Mouse (Mus musculus): Measurements from ENCODE around the gene Nek7. TPM values are rescaled to one million over a fixed set of nuclear protein-coding genes. Genes with fewer than 3 reads are reported as not detected.

Nek7 gene
- total and polyA plus RNA-seq, 3 experiments = 29.1 to 75.1 (median 63.7) TPM

- peak overlapping the region; percentile 90 for H3K4me2 ChIP-seq (ENCODE audit: insufficient read depth, low read depth, poor library complexity, severe bottlenecking)
- H3K27me3 ChIP-seq (replicated peaks) = no peaks in the 10 kb centered on the region
- H3K4me3 ChIP-seq (replicated peaks in 1 of 3; ENCODE audit: low read depth in 2 of 3, low read length in 2 of 3, poor library complexity in 1 of 3) = peak overlapping the region; percentile 36 to 44 (median 44)
- dilution Hi-C loops (cut with MboI; ENCODE audit: extremely low pct_ligation_motif_present, extremely low pct_unique_long_range_greater_than_20kb, low sequenced_read_pairs) (no loop called here), in situ Hi-C loops (cut with MboI; ENCODE audit: low pct_ligation_motif_present, low pct_unique_long_range_greater_than_20kb, low sequenced_read_pairs) (no loop called here)
- peaks cover 46% of the 10 kb centered on the region for H3K79me2 ChIP-seq (replicated peaks; ENCODE audit: control insufficient read depth, extremely low read depth, insufficient read depth, poor library complexity, severe bottlenecking)
- H3K4me1 ChIP-seq (ENCODE audit: control insufficient read depth in 1 of 2, insufficient read depth in 2 of 2) = peaks cover 3 to 31% of the 10 kb centered on the region in 2 experiments; a peak in 2 of 4 replicates
- TF ChIP-seq CTCF (conservative IDR thresholded peaks at IDR 0.05 in 1 of 2, IDR thresholded peaks at IDR 0.05 in 1 of 2; ENCODE audit: low read depth in 2 of 2, low read length in 2 of 2) (no peak), NELFE (IDR thresholded peaks at IDR 0.05; ENCODE audit: low read depth, low read length) (peak; percentile 55; the same call in 1 of the 2 replicates), UBTF (IDR thresholded peaks at IDR 0.05; ENCODE audit: low read depth, low read length) (no peak), CHD2 (IDR thresholded peaks at IDR 0.05; ENCODE audit: low read length) (peak; percentile 60), MAFK (IDR thresholded peaks at IDR 0.05; ENCODE audit: insufficient replicate concordance, low read length) (peak; percentile 75), E2F4 (IDR thresholded peaks at IDR 0.05; ENCODE audit: insufficient replicate concordance, low read depth, low read length) (0 out of 2 replicates have a peak, but pooled peaks have one; percentile 39), RCOR1 (conservative IDR thresholded peaks at IDR 0.05; ENCODE audit: low read depth, low read length) (peak; percentile 89; the same call in 1 of the 2 replicates), TCF12 (IDR thresholded peaks at IDR 0.05; ENCODE audit: low read depth, low read length) (peak; percentile 95), MXI1 (IDR thresholded peaks at IDR 0.05; ENCODE audit: low read depth, low read length) (peak; percentile 77), ZKSCAN1 (IDR thresholded peaks at IDR 0.05; ENCODE audit: borderline replicate concordance, low read depth, low read length) (no peak), MAX (IDR thresholded peaks at IDR 0.05; ENCODE audit: low read length) (peak; percentile 80), ZC3H11A (IDR thresholded peaks at IDR 0.05; ENCODE audit: low read depth, low read length) (no peak), USF2 (conservative IDR thresholded peaks at IDR 0.05; ENCODE audit: low read depth, low read length) (no peak), RAD21 (IDR thresholded peaks at IDR 0.05; ENCODE audit: low read depth, low read length) (no peak; the same call in none of the 2 replicates), BHLHE40 (IDR thresholded peaks at IDR 0.05; ENCODE audit: low read depth, low read length) (peak; percentile 98), NRF1 (IDR thresholded peaks at IDR 0.05; ENCODE audit: low read depth, low read length) (no peak), JUN (IDR thresholded peaks at IDR 0.05; ENCODE audit: insufficient read depth, low read depth, low read length) (peak; percentile 49; the same call in 1 of the 2 replicates), GABPA (IDR thresholded peaks at IDR 0.05; ENCODE audit: insufficient replicate concordance, low read depth, low read length) (no peak), ZNF384 (IDR thresholded peaks at IDR 0.05; ENCODE audit: low read depth, low read length) (peak; percentile 77), ETS1 (conservative IDR thresholded peaks at IDR 0.05; ENCODE audit: low read depth, low read length) (peak; percentile 94), EP300 (IDR thresholded peaks at IDR 0.05; ENCODE audit: low read length) (peak; percentile 98), MAZ (IDR thresholded peaks at IDR 0.05; ENCODE audit: low read depth, low read length) (0 out of 2 replicates have a peak, but pooled peaks have one; percentile 53), IRF4 (IDR thresholded peaks at IDR 0.05; ENCODE audit: low read depth, low read length) (peak; percentile 99), ELF1 (IDR thresholded peaks at IDR 0.05; ENCODE audit: low read depth, low read length) (peak; percentile 24; the same call in 1 of the 2 replicates), POLR2AphosphoS2 (IDR thresholded peaks at IDR 0.05; ENCODE audit: low read depth, low read length) (peak; percentile 75), KAT2A (IDR thresholded peaks at IDR 0.05; ENCODE audit: insufficient replicate concordance, low read length) (no peak), PAX5 (IDR thresholded peaks at IDR 0.05; ENCODE audit: low read length) (no peak), MYC (IDR thresholded peaks at IDR 0.05; ENCODE audit: low read depth, low read length) (peak; percentile 95), USF1 (IDR thresholded peaks at IDR 0.05; ENCODE audit: low read depth, low read length) (peak; percentile 43), CHD1 (IDR thresholded peaks at IDR 0.05; ENCODE audit: low read depth, low read length) (peak; percentile 77; the same call in 1 of the 2 replicates), SIN3A (IDR thresholded peaks at IDR 0.05; ENCODE audit: low read length) (peak; percentile 88), JUND (conservative IDR thresholded peaks at IDR 0.05; ENCODE audit: low read depth, low read length) (peak; percentile 74; the same call in 1 of the 2 replicates), TBP (conservative IDR thresholded peaks at IDR 0.05; ENCODE audit: low read depth, low read length) (peak; percentile 97), MEF2A (IDR thresholded peaks at IDR 0.05; ENCODE audit: borderline replicate concordance, low read depth, low read length) (peak; percentile 99), ZMIZ1 (IDR thresholded peaks at IDR 0.05; ENCODE audit: low read depth, low read length) (no peak), HCFC1 (IDR thresholded peaks at IDR 0.05; ENCODE audit: low read depth, low read length) (peak; percentile 54), POLR2A (IDR thresholded peaks at IDR 0.05; ENCODE audit: low read depth, low read length) (peak; percentile 59), SMC3 (IDR thresholded peaks at IDR 0.05; ENCODE audit: low read depth, low read length) (no peak)
- no peaks in the 10 kb centered on the region for H3K9me3 ChIP-seq (replicated peaks; ENCODE audit: low read length)
- H3K9ac ChIP-seq (ENCODE audit: insufficient read depth, low read depth) = peak overlapping the region; percentile 85
- DNase-seq (ENCODE audit: extremely low read depth) = peak; percentile 93
- no peaks in the 10 kb centered on the region for H3K36me3 ChIP-seq (replicated peaks in 1 of 2; ENCODE audit: control insufficient read depth in 1 of 2, insufficient read depth in 1 of 2, low read length in 1 of 2)
- H3K27ac ChIP-seq (ENCODE audit: insufficient read depth, low read depth) = peak overlapping the region; percentile 99
Measured at GRCm38 (mm10) chr1:138614552-138615287, 5.2 kb downstream of the Nek7 start.

Data from CH12.LX (cell line).